Mouse (Mus musculus): ENCODE results near the gene Znrf4.
A peak's percentile ranks its signal among the peaks of the same experiment; 100 is the strongest.

The Znrf4 gene

DNA sequence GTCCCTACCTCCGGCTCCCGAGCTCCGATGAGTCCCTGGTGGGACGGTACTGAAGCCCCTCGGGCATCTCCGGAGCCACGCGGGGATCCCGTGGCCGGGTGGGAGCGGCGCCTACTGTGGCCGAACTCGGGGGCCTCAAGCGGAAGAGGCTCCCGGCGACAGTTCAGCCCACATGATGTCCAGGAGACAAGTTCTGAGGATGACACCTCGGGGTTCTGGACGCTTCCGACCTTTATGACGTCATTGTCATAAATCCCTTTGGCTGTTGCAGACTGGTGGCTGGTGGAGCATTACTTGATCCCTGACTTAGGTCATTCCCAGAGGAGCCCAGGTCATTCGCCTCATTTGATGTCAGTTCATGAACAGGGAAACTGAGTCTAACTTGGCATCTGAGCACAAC is at the start of gene Znrf4:
TSS of gene Znrf4 (minus strand) at position 122 of the 400 bp plus-strand sequence.
- no peak for DNase-seq (ENCODE audit: extremely low read depth, low read depth)

DNA sequence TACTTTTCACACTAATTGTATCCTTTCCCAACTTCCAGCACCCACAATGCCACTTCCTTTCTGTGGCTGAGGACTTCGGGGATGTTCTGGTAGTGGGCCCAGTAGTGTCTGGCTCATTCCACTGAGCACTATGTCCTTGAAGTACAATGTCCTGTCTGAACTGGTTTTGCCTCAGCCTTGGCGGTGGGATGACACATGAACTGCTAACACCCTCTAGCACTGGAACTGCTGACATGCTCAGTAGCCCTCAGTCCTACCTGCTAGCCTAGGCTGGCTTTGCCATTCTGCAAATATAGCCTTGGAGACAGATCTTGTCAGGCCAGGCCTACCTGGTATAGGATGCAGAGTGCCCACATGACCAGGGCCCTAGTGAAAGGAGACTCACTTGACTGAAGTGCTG is 49.6 kb upstream of the Znrf4 start:
- DNase-seq (ENCODE audit: extremely low read depth, low read depth): no peak

DNA sequence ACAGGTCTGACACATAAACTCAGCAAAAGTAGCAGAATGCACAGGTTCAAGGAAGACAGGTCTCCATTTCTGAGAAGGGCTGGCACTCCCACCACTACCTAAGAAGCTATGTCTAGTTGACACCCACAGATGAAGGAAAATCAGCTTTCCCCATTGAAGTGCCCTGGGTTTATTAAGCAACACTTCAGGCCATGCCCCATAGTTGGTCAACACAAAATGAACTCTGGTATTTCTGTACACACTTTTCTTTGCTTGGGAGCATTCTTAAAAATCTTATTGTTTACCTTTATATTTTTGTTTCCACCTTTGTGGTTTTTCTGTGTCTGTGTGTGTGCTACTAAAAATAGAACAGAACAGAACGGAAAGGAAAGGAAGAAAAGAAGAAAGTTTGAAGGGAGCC is 47.9 kb upstream of the Znrf4 start:
- DNase-seq (ENCODE audit: extremely low read depth, low read depth): no peak

DNA sequence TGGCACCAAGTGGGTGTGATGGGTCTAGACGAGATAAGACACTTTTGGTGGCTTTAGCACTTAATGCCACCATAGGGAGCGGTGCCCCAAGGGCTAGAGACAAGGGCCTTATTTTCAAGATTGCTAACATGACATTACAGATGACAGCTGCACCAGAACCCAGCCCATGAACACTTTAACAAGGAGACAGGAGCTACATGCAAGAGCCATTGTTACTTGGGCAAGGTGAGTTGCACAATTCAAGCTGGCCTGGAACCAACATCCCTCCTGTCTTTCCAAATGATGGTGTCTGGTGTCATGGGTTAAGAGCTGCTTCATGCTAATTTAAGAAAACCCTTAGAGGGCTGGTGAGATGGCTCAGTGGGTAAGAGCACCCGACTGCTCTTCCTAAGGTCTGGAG is 47.2 kb upstream of the Znrf4 start:
- no peak for DNase-seq (ENCODE audit: extremely low read depth, low read depth)

DNA sequence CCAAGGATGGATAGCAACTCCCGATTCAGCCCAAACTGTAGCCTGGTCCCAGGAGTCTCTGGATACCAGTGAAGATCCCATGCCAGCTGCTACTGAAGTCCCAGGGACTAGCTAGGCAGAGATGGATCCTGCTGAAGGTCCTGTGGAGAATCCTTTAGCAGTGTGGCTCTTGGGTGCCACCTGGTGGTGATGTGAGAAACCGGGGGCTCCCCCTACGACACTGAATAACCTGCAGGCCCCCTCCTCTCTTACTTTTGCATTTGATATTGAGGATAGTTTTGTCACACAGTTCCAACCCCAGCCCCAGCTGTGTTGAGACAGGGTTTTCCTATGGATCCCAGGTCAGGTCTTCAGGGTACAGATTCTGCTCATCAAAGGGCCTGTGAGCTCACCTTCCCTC is 46.2 kb upstream of the Znrf4 start:
- DNase-seq (ENCODE audit: extremely low read depth, low read depth): no peak

DNA sequence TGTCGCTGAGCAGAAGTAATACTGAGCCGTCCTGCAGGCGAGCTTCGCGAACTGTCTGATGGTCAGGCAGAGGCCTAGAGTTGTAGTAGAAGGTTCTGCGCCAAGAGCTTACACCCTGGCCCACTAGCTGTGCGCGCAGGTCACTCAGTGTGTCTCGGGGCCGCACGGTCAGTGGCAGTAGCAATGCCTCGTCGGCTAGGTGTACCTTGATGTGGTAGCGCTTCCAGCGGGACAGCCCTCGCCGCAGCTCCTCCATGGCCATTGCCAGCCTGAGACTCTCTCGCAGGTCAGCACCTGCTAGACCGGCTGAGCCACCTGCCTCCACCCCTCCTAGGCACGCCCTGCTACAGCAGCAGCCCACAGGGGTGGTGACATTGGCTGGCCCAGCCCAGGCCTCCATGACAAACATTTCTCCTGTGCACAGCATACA is 41.9 kb upstream of the Znrf4 start, which contains the start of gene Gm20219:
TSS of gene Gm20219 (minus strand) at position 266 of the 430 bp plus-strand sequence.
- DNase-seq (ENCODE audit: extremely low read depth, low read depth): no peak

DNA sequence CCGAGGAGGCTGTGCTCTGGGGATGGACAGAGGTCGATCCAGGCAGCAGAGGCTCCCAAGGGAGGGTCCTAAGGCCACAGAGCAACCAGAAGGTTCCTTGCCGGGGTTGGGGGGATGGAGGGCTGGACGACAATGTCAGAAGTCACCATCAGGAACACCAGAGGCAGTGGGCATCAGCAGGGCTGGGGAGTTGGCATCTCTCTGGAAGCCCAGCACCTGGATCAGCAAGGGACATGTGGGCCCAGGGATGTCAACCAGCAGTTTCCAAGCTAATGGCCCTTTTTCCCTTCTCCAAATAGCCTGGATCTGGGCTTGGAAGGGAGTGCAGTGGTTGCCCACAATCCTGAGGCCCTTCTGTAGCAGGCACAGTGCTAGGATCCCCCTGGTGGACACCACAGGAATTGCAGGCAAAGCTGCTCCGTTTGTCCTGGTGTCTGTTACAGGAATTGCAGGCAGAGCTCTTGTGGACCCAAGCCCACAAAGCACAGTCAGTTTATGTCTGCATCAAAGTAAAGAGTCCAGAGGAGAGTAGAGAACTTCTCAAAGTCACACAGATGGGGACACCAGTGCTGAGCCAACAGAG is 40.6 kb upstream of the Znrf4 start:
- peak; percentile 62 for DNase-seq (ENCODE audit: extremely low read depth, low read depth)

DNA sequence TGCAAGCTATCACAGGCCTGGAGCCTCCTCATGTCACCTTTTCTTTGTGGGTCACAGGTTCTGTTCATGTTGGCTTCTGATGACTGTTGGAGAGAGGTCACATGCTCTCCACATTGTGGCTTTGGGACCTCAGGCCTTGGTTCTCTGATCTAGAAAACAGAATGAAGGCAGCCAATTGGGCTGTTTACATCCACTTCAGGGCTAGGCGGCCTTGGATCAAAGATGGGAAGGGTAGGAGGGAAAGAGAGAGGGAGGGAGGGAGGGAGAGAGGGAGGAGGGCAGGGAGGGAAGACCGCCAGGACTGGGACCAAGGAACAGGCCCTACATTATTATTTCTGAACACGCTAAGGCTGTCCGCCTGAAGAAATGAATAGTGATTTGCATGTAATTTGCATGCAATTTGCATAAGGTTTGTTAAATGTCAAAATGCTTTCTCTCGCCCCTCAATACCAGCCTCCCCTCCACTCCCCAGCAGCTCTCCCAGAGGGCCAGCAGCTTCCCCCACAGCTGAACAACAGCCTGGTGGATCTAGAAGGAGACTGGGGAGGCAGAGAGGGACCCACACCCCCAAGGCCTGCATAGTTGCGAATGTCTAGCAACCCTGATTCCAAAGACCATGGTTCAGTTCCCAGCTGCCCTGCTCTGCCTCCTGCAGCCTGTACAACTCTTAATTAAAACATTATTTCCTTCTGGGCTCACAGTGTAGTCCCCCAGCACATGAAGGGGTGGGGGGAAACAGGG is 39.8 kb upstream of the Znrf4 start:
- DNase-seq (ENCODE audit: extremely low read depth, low read depth): no peak

DNA sequence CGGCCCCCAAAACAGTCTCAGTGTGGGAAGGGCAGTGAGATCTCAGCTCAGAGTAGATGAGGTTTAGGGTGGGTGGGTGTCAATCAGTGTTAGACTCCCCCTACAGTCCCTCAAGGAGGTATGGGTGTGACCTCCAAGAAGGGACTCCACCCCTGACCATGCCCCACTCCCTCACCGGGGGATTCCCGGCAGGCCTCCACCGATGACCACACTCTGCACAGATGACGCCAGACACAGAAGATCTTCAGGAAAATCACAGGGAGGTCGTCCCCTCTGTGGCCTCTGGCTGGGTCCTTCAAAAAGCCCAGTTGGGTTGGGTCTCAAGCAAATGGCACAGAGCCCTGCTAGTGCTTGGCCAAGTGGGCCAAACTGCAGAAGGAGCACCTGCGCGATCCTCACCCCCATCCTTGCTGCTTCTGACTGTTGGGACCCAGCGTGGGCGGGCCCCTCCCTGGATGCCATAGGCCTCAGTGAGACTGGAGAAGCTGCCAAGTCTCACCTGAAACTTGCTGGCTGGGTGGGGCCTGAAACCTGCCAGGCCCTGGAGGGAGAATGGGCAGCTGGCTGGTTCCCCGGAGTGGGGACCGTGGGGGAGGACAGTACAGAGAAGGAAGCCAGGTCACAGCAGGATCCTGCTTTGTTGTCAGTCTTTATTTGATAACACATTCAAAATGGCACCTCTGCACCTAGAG is 38.7 kb upstream of the Znrf4 start:
- DNase-seq (ENCODE audit: extremely low read depth, low read depth): no peak

DNA sequence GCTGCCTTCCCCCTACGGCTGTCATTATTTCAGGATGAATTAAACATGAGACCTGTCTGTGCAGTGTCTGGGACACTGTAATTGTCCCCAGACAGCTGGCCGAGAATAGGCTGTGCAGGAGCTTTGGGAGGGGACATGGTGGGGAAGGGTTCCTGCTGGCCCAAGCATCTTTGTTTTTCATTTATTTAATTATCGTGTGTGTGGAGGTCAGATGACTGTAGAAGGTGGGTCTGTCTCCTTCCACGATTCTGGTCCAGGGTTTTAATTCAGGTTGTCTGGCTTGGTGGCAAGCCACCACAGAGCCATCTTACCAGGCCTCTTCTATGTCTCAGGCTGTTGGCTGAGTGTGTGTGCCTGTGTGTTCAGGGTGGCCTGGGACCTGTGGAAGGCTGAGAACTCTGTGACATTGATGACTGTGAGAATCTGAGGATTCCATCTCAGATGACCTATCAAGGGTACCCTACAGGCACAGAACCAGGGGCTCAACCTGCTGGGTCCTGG is 36.4 kb upstream of the Znrf4 start:
- DNase-seq (ENCODE audit: extremely low read depth, low read depth): no peak

DNA sequence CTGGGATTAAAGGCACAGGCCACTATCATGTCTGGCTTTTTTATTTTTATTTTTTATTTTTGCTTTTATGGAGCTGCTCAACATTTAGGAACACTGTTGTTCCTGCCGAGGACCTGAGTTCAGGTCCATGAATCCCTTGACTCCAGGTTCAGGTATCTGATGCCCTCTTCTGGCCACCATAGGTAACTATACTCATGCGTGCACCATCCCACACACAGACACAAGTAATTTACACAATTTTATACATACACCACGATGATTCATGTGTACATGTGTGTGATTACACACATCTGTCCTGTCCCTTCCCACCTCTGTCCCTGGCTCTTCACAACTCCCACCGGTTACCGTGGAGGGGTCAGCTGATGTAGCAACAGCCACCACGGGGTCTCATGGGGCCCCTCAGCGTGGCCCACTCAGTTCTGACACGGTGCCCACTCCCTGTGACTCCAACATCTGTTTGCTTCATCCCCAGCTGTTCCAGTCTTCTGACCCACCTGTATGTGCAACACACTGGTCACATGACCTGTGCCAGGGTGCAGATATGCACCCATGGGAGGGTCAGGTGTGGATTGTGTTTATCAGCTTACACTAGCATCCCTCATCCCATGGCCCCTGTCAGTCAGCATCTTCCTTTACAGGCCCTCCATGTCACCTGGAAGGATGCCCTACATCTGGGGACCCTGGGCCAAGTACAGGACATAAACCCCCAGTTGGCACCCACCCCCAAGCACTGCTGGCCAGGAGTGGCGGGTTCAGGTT is 35.8 kb upstream of the Znrf4 start:
- no peak for DNase-seq (ENCODE audit: extremely low read depth, low read depth)

DNA sequence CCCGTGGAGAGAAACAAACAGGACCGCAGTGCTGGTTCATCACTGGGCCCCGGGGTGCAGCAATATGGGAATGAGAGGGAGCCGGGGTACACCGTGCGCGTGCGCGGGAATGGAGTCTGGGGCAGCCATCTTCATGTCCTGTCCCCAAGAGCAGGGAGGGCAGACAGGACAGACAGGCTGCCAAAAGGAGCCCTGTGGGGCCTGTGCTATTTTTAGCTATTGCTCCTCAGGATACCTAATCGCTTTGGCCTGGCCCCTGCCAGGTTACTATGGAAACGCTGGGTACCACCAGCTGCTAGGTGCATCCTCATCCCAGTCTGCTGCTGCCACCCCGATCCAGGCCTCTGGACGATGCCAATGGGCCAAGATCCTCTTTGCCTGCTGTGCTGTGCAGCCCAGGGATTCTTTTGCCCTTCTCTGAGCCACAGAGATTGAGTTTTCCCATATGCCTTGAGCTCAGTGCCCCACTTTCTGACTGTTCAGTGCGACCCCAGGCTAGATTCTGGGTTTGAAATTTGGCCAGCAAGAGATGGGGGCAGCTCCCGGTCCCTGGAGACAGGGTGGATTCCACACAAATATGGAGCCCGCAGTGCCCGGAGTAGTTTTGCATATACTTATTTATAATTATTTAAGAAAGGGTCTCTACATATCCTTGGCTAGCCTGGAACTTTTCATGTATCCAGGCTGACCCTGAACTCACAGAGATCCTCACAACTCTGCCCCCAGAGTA is 35.0 kb upstream of the Znrf4 start:
- no peak for DNase-seq (ENCODE audit: extremely low read depth, low read depth)

DNA sequence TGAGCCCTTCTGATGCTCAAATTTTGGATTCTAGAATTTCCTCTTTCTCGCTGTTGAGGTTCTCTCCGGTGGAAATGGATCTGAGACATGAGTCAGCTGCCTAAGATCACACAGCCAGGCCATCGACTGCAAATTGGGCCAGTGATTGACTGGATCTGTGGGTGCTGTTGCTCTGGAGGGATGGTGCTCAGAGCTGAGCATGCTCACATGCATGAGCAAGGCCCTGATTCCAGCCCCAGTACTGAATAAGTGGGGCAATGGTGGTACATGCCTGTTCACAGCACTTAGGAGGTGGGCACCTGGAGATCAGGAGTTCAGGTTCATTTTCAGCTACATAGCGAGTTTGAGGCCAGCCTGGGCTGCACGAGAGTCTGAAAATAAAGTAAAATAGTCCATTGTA is 34.3 kb upstream of the Znrf4 start:
- no peak for DNase-seq (ENCODE audit: extremely low read depth, low read depth)

DNA sequence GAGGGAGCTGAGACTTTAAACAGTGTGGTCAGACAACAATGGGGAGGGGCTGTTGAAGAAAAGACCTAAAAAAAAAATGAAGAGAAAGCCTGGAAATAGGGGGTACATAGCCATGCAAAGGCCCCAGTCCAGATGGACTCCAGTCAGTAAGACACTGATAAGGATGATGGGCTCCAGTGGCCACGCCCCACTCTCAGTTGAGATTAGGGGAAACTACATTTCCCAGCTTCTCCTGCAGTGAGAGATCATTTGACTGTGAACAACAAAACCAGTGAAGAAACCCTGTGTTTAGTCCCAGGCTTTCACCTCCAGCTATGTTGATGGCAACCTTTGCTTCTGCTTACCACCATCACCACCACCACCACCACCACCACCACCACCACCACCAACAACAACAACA is 33.7 kb upstream of the Znrf4 start:
- DNase-seq (ENCODE audit: extremely low read depth, low read depth): no peak

DNA sequence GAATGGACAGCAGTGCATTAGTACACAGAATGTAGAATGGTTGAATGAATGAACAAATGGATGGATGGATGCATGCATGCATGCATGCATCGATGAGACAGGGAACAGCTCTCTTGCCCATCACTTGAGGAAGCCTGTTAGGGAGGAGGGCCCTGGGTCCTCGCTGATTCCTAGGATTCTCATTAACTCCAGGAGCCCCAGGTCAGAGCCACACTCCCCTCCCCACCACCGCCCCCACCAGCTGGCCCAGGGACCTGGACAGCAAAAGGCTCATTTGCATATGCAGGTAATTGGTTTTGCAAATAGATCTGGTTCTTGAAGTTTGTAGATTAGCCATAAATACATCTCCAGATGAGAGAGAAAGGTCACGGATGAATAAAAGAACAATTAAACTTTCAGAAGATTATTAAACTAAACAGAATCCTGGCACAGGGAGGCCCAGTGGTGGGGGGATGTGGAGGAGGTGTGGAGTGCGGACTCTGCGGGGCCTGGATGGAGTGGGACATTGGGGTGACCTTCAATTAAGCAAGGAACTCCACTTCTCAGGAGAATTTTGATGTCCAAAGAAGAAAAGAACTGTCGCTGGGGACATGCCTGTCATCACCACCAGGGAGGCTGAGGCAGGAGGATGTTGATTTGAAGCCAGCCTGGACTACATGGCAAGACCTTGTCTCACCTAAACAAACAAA is 32.6 kb upstream of the Znrf4 start:
- no peak for DNase-seq (ENCODE audit: extremely low read depth, low read depth)

DNA sequence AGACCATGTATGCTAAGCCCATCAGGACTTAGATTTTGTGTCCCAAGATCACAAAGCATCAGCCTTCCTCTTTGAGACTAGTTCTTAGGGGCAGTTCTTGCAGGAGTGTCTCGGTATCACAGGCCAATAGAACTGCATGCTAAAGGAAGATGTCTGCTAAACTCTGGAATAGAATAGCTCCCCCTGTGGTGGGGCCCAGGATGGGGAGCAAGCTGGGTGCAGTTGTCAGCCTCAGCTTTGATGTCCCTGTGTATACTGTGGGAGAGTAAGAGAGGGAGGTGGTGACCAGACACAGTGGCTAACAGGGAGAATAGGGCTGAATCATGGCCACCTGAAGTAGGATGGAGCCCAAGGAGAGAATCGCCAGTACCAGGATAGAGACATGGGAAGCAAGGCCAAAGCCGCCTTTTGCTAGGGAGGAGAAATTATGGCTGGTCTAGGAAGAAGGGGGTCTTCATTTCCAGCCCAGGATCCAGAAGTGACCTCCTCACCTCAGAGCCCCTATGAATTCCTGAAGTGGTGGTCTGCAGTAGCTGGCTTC is 31.5 kb upstream of the Znrf4 start:
- DNase-seq (ENCODE audit: extremely low read depth, low read depth): no peak

DNA sequence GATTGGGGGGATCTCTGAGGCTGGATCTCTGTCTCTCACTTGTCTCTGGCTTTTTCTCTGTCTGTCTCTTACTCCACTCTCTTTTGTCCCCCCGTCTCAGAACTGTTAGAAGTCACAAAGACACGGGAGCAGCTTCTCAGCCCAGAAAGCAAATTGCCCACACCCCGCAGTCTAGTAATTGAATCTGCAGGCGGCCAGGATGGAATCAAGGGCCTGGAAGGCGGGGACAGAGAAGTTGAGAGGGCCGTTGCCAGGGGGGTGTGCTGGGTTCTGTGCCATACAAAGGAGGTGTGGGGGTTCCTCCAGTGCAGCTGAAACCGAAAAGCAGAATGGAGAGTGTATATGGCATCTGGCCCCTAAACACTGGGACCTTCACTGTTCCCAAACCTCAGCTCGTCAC is 30.5 kb upstream of the Znrf4 start:
- DNase-seq (ENCODE audit: extremely low read depth, low read depth): no peak

DNA sequence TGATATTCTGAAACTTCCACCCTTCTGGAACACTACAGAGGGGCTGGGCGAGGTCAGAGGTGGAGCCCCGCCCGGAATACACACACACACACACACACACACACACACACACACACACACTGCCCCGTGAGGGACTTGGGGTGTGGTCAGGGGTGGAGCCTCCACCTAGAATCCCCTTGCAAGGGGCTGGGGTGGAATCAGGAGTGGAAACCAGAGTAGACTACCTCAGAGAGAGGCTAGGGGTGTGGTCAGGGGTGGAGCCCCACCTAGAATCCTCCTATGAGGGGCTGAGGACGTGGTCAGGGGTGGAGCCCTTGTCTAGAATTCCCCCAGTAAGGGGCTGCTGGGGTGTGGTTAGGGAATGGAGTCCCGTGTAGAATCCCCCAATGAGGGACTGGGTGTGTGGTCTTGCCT is 28.3 kb upstream of the Znrf4 start:
- DNase-seq (ENCODE audit: extremely low read depth, low read depth): peak; percentile 72

DNA sequence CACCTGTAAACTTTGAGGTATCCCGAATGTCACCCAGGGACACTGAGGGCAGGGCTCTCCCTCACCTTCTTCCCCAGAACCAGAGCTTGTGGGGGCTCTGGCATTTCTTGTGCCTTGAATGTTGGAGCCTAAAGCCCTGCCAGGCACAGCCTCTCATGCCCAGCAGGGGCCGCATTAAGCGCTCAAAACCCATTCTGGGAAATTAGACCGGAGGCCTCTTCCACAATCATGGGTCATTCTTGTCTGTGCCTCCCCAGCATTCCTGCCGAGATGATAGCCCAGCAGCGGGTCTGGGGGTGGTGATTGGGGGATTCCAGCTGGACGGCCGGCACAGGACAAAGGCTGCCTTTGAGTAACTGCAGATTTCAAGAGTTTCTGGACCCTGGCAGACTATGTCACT is 25.7 kb upstream of the Znrf4 start:
- DNase-seq (ENCODE audit: extremely low read depth, low read depth): no peak

DNA sequence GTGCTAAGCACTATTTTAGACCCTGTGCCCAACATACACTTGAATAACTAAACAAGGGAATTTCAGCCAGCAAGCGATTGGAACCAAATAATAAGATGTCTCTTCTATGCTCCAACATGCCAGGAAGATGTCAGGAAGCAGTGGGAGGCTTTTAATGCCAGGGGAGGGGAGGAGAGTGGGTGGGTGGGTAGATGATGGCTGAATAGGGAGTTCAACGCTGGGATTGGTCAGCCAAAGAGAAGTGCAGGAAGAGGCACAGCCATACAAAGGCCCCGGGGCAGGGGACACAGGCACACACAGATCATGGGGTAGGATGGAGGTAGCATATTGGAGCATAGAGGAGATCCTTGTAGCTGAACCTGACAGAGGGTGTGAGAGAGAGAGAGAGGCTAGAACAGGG is 24.6 kb upstream of the Znrf4 start:
- no peak for DNase-seq (ENCODE audit: extremely low read depth, low read depth)

All from MEL-GATA-1-ER (cell line).